Mouse (Mus musculus) limb, embryonic 13.5 days (tissue): ENCODE measurements around the gene Hist1h2ap. TPM values are rescaled to one million over a fixed set of nuclear protein-coding genes. Genes with fewer than 3 reads are reported as not detected.
"Not testable (repeated sequence)": the region's sequence is repeated elsewhere in the genome, so short reads cannot be mapped to it uniquely, and the experiment has no call there.

ENCODE experiments used
- ATAC-seq: fragments of 200-750 bp; cut with Nextera tagmentation; 2 replicates; pipeline ENCODE4 v1.8.0; 2017; ENCODE audit warnings: low read depth, moderate number of reproducible peaks, moderate TSS enrichment; ENCODE audit not compliant: low FRiP score
- H3K27ac ChIP-seq: fragments of 300-500 bp; sonication (generic); 2 replicates; pipeline ENCODE4 v1.5.1; 2015; ENCODE audit warnings: inconsistent platforms, mild to moderate bottlenecking, moderate library complexity
- H3K27me3 ChIP-seq: fragments of 300-500 bp; sonication (generic); 2 replicates; pipeline ENCODE4 v1.6.1; 2015; ENCODE audit warnings: mild to moderate bottlenecking, inconsistent platforms
- H3K36me3 ChIP-seq: fragments of 300-500 bp; sonication (generic); 2 replicates; pipeline ENCODE4 v1.6.1; 2015; ENCODE audit warnings: inconsistent platforms, mild to moderate bottlenecking, moderate library complexity
- H3K4me1 ChIP-seq: fragments of 300-500 bp; sonication (generic); 2 replicates; pipeline ENCODE4 v1.6.1; 2015; ENCODE audit warnings: inconsistent platforms
- H3K4me2 ChIP-seq: fragments of 300-500 bp; sonication (generic); replicated peaks from 2 replicates; pipeline ENCODE4 v1.6.1; 2015; ENCODE audit warnings: inconsistent platforms, mild to moderate bottlenecking, moderate library complexity
- H3K4me3 ChIP-seq: fragments of 300-500 bp; sonication (generic); 2 replicates; pipeline ENCODE4 v1.5.1; 2015; ENCODE audit warnings: moderate library complexity, mild to moderate bottlenecking, inconsistent platforms
- H3K9ac ChIP-seq: fragments of 300-500 bp; sonication (generic); 2 replicates; pipeline ENCODE4 v1.6.1; 2015; ENCODE audit warnings: mild to moderate bottlenecking, inconsistent platforms
- H3K9me3 ChIP-seq: fragments of 300-500 bp; sonication (generic); 2 replicates; pipeline ENCODE4 v1.6.1; 2016; ENCODE audit warnings: inconsistent platforms
- WGBS: fragments of 180-500 bp; shearing (Covaris S2); methylation state at CpG from one replicate; pipeline ENCODE4 v1.1.7; 2015; 5-methylcytosine and 5-hydroxymethylcytosine counted together
- microRNA-seq: library from miRNA; unstranded; fragments of <30 nt; microRNA quantifications from one replicate; pipeline ENCODE4, GENCODE M21; 2016
- polyA plus RNA-seq: library from polyadenylated mRNA; unstranded; fragments of >200 nt; fragmentation: Nextera tagmentation; extraction: Ambion mirVana; gene quantifications from 2 replicates; pipeline ENCODE4 v1.2.1, GENCODE M21; 2015

Hist1h2ap gene
- polyA plus RNA-seq, 1 experiment from 2014 or later = 3,737 TPM

GRCm38 (mm10) chr13:21790601-21791283 lies 42.6 kb downstream of the Hist1h2ap start:
- H3K4me3 ChIP-seq = peak overlapping the region; percentile 15; the same call in 1 of the 2 replicates
- 14% methylated on average over 18 of the region's 18 CpGs for WGBS
- H3K9me3 ChIP-seq = no peaks in the 10 kb centered on the region
- 0 out of 2 replicates have a peak overlapping the region, but pooled peaks have one; percentile 28 for H3K27ac ChIP-seq
- H3K4me2 ChIP-seq = peak overlapping the region; percentile 46
- no peak for ATAC-seq
- H3K36me3 ChIP-seq = no peaks in the 10 kb centered on the region
- H3K27me3 ChIP-seq = no peaks in the 10 kb centered on the region
- peaks cover 21% of the 10 kb centered on the region for H3K4me1 ChIP-seq
- peak overlapping the region; percentile 35; the same call in 1 of the 2 replicates for H3K9ac ChIP-seq

- Histone ChIP-seq H3K27ac (no peak overlapping the region), H3K4me3 (no peak overlapping the region), H3K9me3 (no peaks in the 10 kb centered on the region), H3K9ac (no peak overlapping the region), H3K4me2 (no peak overlapping the region), H3K36me3 (no peaks in the 10 kb centered on the region), H3K4me1 (peaks cover 24% of the 10 kb centered on the region), H3K27me3 (no peaks in the 10 kb centered on the region)
- ATAC-seq = no peak
- 57% methylated on average over 6 of the region's 6 CpGs for WGBS
Observed at GRCm38 (mm10) chr13:21789925-21790324, 43.4 kb downstream of the Hist1h2ap start.

DNA sequence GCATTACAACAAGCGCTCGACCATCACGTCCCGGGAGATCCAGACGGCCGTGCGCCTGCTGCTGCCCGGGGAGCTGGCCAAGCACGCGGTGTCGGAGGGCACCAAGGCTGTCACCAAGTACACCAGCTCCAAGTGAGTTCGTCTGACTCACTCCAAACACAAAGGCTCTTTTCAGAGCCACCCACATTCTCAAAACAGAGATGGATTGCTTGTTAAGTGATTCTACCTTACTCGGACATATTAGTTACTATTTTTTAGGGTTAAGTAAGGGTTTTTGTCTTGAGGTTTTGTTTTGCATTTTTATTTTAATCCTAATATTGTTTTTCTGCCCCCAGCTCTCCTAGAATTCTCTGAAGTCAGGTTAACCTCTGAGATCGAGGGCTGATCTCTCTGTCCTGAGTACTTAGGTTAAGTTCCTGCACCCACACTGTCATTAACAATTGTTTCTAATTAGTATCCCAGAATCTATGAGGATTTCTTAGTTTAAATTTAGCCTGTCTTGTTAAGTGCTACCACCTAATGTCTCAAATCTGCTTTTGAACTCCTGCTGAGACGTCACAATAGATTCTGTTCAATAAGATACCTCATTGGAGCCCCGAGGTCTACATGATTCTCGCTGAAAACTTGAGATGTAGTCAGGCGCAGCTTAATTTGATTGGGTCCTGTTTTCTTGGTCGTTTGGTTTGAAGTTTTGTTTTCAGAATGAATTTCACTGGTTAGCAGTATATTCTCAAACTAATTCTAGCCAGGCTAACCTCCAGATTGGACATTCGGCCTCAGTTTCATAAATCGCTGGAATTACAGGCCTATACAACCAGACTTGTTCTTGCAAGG lies 45.3 kb downstream of the Hist1h2ap start:
- H3K27ac ChIP-seq = peak overlapping the region; percentile 77
- H3K36me3 ChIP-seq = no peaks in the 10 kb centered on the region
- peak overlapping the region; percentile 51; the same call in 1 of the 2 replicates for H3K9ac ChIP-seq
- peak overlapping the region; percentile 65 for H3K4me2 ChIP-seq
- no peaks in the 10 kb centered on the region for H3K27me3 ChIP-seq
- no peak for ATAC-seq
- peaks cover 33% of the 10 kb centered on the region for H3K4me1 ChIP-seq
- H3K9me3 ChIP-seq = no peaks in the 10 kb centered on the region
- WGBS = 15% methylated on average over 14 of the region's 21 CpGs
- H3K4me3 ChIP-seq = peak overlapping the region; percentile 34

DNA sequence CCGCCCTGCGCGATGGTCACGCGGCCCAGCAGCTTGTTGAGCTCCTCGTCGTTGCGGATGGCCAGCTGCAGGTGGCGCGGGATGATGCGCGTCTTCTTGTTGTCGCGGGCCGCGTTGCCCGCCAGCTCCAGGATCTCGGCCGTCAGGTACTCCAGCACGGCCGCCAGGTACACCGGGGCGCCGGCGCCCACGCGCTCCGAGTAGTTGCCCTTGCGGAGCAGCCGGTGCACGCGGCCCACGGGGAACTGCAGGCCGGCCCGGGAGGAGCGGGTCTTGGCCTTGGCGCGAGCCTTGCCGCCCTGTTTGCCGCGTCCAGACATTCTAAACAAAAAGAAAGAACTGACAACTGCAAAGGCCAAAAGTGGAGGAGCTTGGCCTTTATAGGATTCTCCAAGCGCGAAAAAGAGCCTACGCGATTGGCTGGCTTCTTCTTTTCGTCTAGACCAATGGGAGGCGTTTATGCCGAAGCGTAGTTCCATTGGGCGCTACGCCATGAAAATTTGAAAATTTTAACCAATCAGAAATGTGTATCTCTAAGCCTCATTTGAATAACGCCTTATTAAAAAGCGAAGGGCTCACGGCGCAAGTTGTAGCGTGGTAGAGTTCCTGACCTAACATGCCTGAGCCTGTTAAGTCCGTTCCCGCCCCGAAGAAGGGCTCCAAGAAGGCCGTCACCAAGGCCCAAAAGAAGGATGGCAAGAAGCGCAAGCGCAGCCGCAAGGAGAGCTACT lies 46.2 kb downstream of the Hist1h2ap start, which contains the start of the genes Hist1h2an and Hist1h2bp:
TSS of gene Hist1h2an (minus strand) at position 320 of the 731 bp plus-strand sequence.
TSS of gene Hist1h2bp (plus strand) at position 563 of the 731 bp plus-strand sequence.
- Histone ChIP-seq H3K27ac (peak within 1 kb of the TSS; percentile 85), H3K4me3 (peak within 1 kb of the TSS; percentile 43), H3K4me1 (peaks cover 40% of the 10 kb centered on the region), H3K4me2 (peak within 1 kb of the TSS; percentile 65), H3K9ac (peak within 1 kb of the TSS; percentile 67)
- H3K9me3 ChIP-seq, H3K27me3 ChIP-seq, H3K36me3 ChIP-seq: not testable (repeated sequence)
- under 1% methylated on average over 42 of the region's 63 CpGs for WGBS
- ATAC-seq = peak; percentile 95

DNA sequence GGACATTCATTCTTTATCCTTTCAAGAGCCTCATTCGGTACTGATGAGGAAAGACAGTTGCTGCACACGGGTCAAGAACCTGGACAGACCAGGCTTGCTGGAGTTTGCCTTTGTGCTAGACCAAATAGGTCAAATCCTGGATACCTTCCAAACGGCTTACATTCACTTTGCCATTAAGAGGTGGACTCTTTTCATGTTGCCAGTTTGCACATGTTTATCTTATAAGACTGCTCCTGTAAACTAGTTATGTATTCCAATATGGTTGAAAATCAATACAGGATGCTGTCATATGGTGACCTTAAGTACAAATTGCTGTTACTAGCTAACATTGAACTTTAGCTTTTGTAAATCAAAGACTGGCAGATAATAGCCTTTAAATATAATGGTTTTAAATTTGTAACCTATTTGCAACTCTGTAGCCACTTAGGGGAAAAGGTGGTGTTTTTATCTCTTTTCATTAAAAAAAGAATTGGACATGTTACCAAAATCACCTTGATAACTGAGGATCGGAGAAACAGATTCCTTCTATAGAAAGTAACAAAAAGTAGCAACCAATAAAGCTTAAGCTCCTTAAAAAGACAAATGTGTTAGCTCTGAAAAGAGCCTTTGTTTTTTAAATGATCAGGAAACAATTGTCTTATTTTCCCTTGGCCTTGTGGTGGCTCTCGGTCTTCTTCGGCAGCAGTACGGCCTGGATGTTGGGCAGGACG lies 47.0 kb downstream of the Hist1h2ap start:
- no peaks in the 10 kb centered on the region for H3K9me3 ChIP-seq
- H3K27me3 ChIP-seq = no peaks in the 10 kb centered on the region
- peak overlapping the region; percentile 65 for H3K4me2 ChIP-seq
- ATAC-seq = no peak
- no peaks in the 10 kb centered on the region for H3K36me3 ChIP-seq
- 9% methylated on average over 8 of the region's 8 CpGs for WGBS
- peak overlapping the region; percentile 43 for H3K4me3 ChIP-seq
- H3K9ac ChIP-seq = peak overlapping the region; percentile 67
- H3K4me1 ChIP-seq = peaks cover 40% of the 10 kb centered on the region
- H3K27ac ChIP-seq = peak overlapping the region; percentile 85

DNA sequence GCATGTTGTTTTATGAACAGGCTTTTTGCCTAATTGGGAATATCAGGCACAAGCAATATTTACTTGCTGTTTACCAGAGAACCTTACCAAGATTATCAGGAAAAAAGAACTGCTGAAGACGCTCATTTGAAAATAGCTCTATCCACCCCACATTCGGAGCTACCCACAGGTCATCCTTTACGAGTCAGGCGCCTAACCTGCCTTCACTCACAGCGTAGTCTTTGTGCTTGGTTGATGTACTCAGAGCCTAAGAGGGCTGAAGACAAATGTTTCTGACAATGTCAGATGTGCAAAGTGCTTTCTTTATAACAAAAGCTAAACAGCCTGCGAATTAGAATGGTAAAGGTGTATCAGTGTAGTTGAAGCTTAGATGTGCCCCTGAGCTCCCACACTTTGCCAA lies 49.0 kb downstream of the Hist1h2ap start:
- H3K27ac ChIP-seq = peak overlapping the region; percentile 87
- H3K9me3 ChIP-seq = no peaks in the 10 kb centered on the region
- peak overlapping the region; percentile 77 for H3K9ac ChIP-seq
- 30% methylated on average over 6 of the region's 6 CpGs for WGBS
- H3K4me1 ChIP-seq = peaks cover 37% of the 10 kb centered on the region
- H3K4me3 ChIP-seq = peak overlapping the region; percentile 49
- H3K4me2 ChIP-seq = peak overlapping the region; percentile 80
- ATAC-seq = no peak
- H3K36me3 ChIP-seq = no peaks in the 10 kb centered on the region
- H3K27me3 ChIP-seq = no peaks in the 10 kb centered on the region

DNA sequence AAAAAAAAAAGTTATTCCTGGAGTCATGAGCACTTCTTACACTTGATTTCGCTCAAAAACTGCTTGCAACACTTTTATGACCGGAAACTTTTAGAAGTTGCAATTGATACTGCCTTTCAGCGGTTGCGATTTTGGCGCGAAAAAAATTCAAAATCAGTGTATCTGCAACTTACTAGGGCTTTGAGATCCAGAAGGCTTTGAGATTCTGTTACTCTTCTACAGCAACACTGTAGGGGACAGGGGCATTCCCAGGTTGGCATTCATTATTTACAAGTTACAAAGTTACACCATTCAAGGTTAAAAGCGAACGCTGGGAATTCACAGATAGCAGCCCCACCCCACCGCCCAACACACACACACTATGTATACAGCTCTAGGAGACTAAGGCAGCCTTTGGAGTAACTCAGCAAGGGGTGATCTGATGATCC lies 49.6 kb downstream of the Hist1h2ap start:
- H3K9me3 ChIP-seq = no peaks in the 10 kb centered on the region
- 2% methylated on average over 9 of the region's 9 CpGs for WGBS

DNA sequence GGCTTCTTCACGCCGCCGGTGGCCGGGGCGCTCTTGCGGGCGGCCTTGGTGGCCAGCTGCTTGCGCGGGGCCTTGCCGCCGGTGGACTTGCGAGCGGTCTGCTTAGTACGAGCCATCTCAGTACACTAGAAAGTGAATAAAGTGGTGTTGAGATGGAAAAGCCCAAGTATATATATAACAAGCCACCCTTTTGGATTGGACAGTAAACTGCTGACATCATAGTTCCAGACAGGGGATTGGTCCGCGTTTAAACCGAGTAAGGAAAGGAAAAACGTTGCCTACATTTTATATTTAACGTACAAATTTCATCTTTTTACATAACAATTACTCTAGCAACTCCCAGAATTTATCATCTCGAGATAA lies 50.1 kb downstream of the Hist1h2ap start, which contains the start of gene Hist1h3i:
TSS of gene Hist1h3i (minus strand) at position 116 of the 363 bp plus-strand sequence.
- H3K27me3 ChIP-seq = no peaks in the 10 kb centered on the region
- peak; percentile 78 for ATAC-seq
- H3K9me3 ChIP-seq = no peaks in the 10 kb centered on the region
- peak within 1 kb of the TSS; percentile 80 for H3K4me2 ChIP-seq
- peak within 1 kb of the TSS; percentile 77 for H3K9ac ChIP-seq
- peak within 1 kb of the TSS; percentile 49 for H3K4me3 ChIP-seq
- H3K4me1 ChIP-seq = peaks cover 34% of the 10 kb centered on the region
- H3K27ac ChIP-seq = peak within 1 kb of the TSS; percentile 87
- 0% methylated on average over 13 of the region's 20 CpGs for WGBS
- no peaks in the 10 kb centered on the region for H3K36me3 ChIP-seq

More for the DNA sequence above, 49.6 kb downstream of the Hist1h2ap start:
- Histone ChIP-seq H3K4me1 (peaks cover 37% of the 10 kb centered on the region), H3K4me2 (peak overlapping the region; percentile 80), H3K27ac (peak overlapping the region; percentile 87), H3K4me3 (peak overlapping the region; percentile 49), H3K36me3 (no peaks in the 10 kb centered on the region), H3K27me3 (no peaks in the 10 kb centered on the region), H3K9ac (peak overlapping the region; percentile 77)
- no peak for ATAC-seq

Small RNA genes lying within 50 kb of the gene (microRNA-seq; reads per million reads assigned to microRNA genes)
- gene Gm19658 (not detected), gene Gm44346 (not detected), gene Gm44466 (not detected)

Other genes with a start within 250 kb of the Hist1h2ap start
- gene Olfr1362, start 219.5 kb downstream of the Hist1h2ap start, polyA plus RNA-seq = not detected in 2 replicates
- gene Olfr11, start 191.0 kb downstream of the Hist1h2ap start, polyA plus RNA-seq = not detected in 2 replicates
- gene Olfr1361, start 170.1 kb downstream of the Hist1h2ap start, polyA plus RNA-seq = not detected in 2 replicates
- not detected in 2 replicates for gene Olfr1360, start 156.1 kb downstream of the Hist1h2ap start, polyA plus RNA-seq
- gene Olfr1359, start 135.4 kb downstream of the Hist1h2ap start, polyA plus RNA-seq = not detected in 2 replicates
- gene Hist1h2bl, start 117.4 kb downstream of the Hist1h2ap start, polyA plus RNA-seq = 3.3 and 3.4 TPM in 2 replicates
- 34.6 and 46.9 TPM in 2 replicates for gene Hist1h2ai, start 117.1 kb downstream of the Hist1h2ap start, polyA plus RNA-seq
- 22.6 and 23.4 TPM in 2 replicates for gene Hist1h3h, start 115.8 kb downstream of the Hist1h2ap start, polyA plus RNA-seq
- gene Hist1h2bm, start 111.5 kb downstream of the Hist1h2ap start, polyA plus RNA-seq = 6.1 and 7.8 TPM in 2 replicates
- gene Hist1h4j, start 98.4 kb downstream of the Hist1h2ap start, polyA plus RNA-seq = 1.2 and 1.3 TPM in 2 replicates
- 4.0 and 8.4 TPM in 2 replicates for gene Hist1h4k, start 83.0 kb downstream of the Hist1h2ap start, polyA plus RNA-seq
- 39.8 and 57.2 TPM in 2 replicates for gene Hist1h2ak, start 79.7 kb downstream of the Hist1h2ap start, polyA plus RNA-seq
- 4.4 and 5.9 TPM in 2 replicates for gene Hist1h2bn, start 79.4 kb downstream of the Hist1h2ap start, polyA plus RNA-seq
- gene Hist1h1b, start 52.9 kb downstream of the Hist1h2ap start, polyA plus RNA-seq = 25.1 TPM in 2 replicates
- 133 and 146 TPM in 2 replicates for gene Hist1h3i, start 50.1 kb downstream of the Hist1h2ap start, polyA plus RNA-seq
- 6.8 and 17.0 TPM in 2 replicates for gene Hist1h2an, start 46.3 kb downstream of the Hist1h2ap start, polyA plus RNA-seq
- 3.3 TPM in 2 replicates for gene Hist1h2bp, start 46.0 kb downstream of the Hist1h2ap start, polyA plus RNA-seq
- gene Hist1h2bq, start 23.3 kb downstream of the Hist1h2ap start, polyA plus RNA-seq = 33.2 and 35.5 TPM in 2 replicates
- not detected in 2 replicates for gene Hist1h2ao, start 23.0 kb downstream of the Hist1h2ap start, polyA plus RNA-seq
- gene Hist1h4m, start 21.8 kb downstream of the Hist1h2ap start, polyA plus RNA-seq = not detected in 2 replicates
- 20.5 and 21.8 TPM in 2 replicates for gene Hist1h4n, start 1.3 kb downstream of the Hist1h2ap start, polyA plus RNA-seq
- gene Hist1h2br, start 236 bp upstream of the Hist1h2ap start, polyA plus RNA-seq = 34.8 and 36.3 TPM in 2 replicates
- gene Zfp184, start 111.6 kb upstream of the Hist1h2ap start, polyA plus RNA-seq = 18.3 and 20.2 TPM in 2 replicates
- gene Pom121l2, start 147.7 kb upstream of the Hist1h2ap start, polyA plus RNA-seq = 0.37 and 0.38 TPM in 2 replicates
- gene Prss16, start 176.2 kb upstream of the Hist1h2ap start, polyA plus RNA-seq = 0.98 and 1.1 TPM in 2 replicates
- 8.8 and 11.8 TPM in 2 replicates for gene Hist1h2ah, start 202.1 kb upstream of the Hist1h2ap start, polyA plus RNA-seq
- gene Hist1h2bk, start 202.4 kb upstream of the Hist1h2ap start, polyA plus RNA-seq = 14.4 and 16.2 TPM in 2 replicates
- gene Hist1h4i, start 207.9 kb upstream of the Hist1h2ap start, polyA plus RNA-seq = 25.3 and 27.8 TPM in 2 replicates
- 75.9 and 76.5 TPM in 2 replicates for gene Hist1h2ag, start 209.4 kb upstream of the Hist1h2ap start, polyA plus RNA-seq
- gene Hist1h2bj, start 209.7 kb upstream of the Hist1h2ap start, polyA plus RNA-seq = 17.9 TPM in 2 replicates